Mouse (Mus musculus) MEL (cell line): ENCODE measurements around the gene Atxn2.

ENCODE experiments used
- CTCF ChIP-seq, 3 experiments: IDR thresholded peaks in 2 of 3; conservative IDR thresholded peaks in 1 of 3; 2 replicates each; pipeline ENCODE4 v1.5.1; 2011 to 2012; ENCODE audit warnings: low read length in 3 of 3, low read depth in 2 of 3, mild to moderate bottlenecking in 2 of 3, improper control_type of control experiment in 1 of 3, inconsistent platforms in 1 of 3, mixed read lengths in 1 of 3, moderate library complexity in 1 of 3; ENCODE audit not compliant: control insufficient read depth in 1 of 3, insufficient read depth in 1 of 3, poor library complexity in 1 of 3, severe bottlenecking in 1 of 3
- EP300 ChIP-seq, 2 experiments: IDR thresholded peaks; 2 replicates each; pipeline ENCODE4 v1.6.1; 2011; ENCODE audit warnings: improper control_type of control experiment in 2 of 2, low read length in 2 of 2, low read depth in 1 of 2, mild to moderate bottlenecking in 1 of 2
- GATA1 ChIP-seq: IDR thresholded peaks from 2 replicates; pipeline ENCODE4 v1.6.1; 2011; ENCODE audit warnings: low read depth, low read length, improper control_type of control experiment
- MAZ ChIP-seq: IDR thresholded peaks from 2 replicates; pipeline ENCODE4 v1.6.1; 2012; ENCODE audit warnings: low read depth, mild to moderate bottlenecking, inconsistent platforms, low read length, improper control_type of control experiment
- ZC3H11A ChIP-seq: IDR thresholded peaks from 2 replicates; pipeline ENCODE4 v1.6.1; 2012; ENCODE audit warnings: low read depth, mild to moderate bottlenecking, inconsistent platforms, low read length, improper control_type of control experiment

DNA sequence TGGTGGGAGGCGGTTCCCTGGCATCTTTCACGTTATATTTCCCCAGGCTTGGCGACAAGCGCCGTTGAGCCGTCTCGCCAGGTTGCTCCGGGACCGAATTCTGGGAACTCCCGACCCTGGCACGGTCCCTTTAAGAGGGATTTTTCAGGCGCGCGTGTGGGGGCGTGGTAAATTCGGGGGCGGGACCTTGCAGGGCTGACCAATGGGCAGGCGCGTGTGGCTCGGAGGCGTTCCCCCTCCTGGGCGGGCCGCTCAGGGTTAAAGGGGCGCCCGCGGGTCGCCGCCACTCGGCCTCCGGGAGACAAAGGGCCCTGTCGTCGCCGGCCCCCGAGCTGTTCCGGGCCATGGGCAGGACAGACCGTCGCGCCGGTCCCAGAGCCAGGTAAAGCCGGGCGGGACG, 137.6 kb downstream of the Atxn2 start, which contains the start of gene Pheta1:
- TF ChIP-seq ZC3H11A (no peak), CTCF (IDR thresholded peaks at IDR 0.05 in 2 of 3, conservative IDR thresholded peaks at IDR 0.05 in 1 of 3; ENCODE audit: control insufficient read depth in 1 of 3, insufficient read depth in 1 of 3, low read depth in 2 of 3, low read length in 3 of 3, poor library complexity in 1 of 3, severe bottlenecking in 1 of 3) (no peak), GATA1 (no peak), MAZ (no peak), EP300 (IDR thresholded peaks at IDR 0.05; ENCODE audit: low read depth in 1 of 2, low read length in 2 of 2) (no peak)
